Mouse (Mus musculus) liver, embryonic 11.5 days (tissue): ENCODE results near the gene Nos1. TPM values are rescaled to one million over a fixed set of nuclear protein-coding genes. Genes with fewer than 3 reads are reported as not detected.

Experiments used
- ATAC-seq: fragments of 200-750 bp; cut with Nextera tagmentation; replicated peaks from 2 replicates; pipeline ENCODE4 v1.8.0; 2017; ENCODE audit warnings: moderate number of reproducible peaks, mild to moderate bottlenecking, moderate TSS enrichment, moderate library complexity; ENCODE audit not compliant: low FRiP score
- DNase-seq: peaks from one replicate; pipeline ENCODE4 v3.0.0-alpha.2; 2017; ENCODE audit warnings: low spot score
- H3K27ac ChIP-seq: fragments of 300-500 bp; sonication (generic); 2 replicates; pipeline ENCODE4 v1.5.1; 2014; ENCODE audit warnings: mild to moderate bottlenecking, low read depth, low read length, control low read depth
- H3K27me3 ChIP-seq: fragments of 300-500 bp; sonication (generic); replicated peaks from 2 replicates; pipeline ENCODE4 v1.6.1; 2014; ENCODE audit warnings: low read length, mixed read lengths; ENCODE audit not compliant: control insufficient read depth, insufficient read depth
- H3K36me3 ChIP-seq: fragments of 300-500 bp; sonication (generic); 2 replicates; pipeline ENCODE4 v1.6.1; 2014; ENCODE audit warnings: mild to moderate bottlenecking, low read length, moderate library complexity, mixed read lengths; ENCODE audit not compliant: control insufficient read depth, insufficient read depth
- H3K4me1 ChIP-seq: fragments of 300-500 bp; sonication (generic); replicated peaks from 2 replicates; pipeline ENCODE4 v1.6.1; 2014; ENCODE audit warnings: low read length, mixed read lengths; ENCODE audit not compliant: control insufficient read depth, insufficient read depth
- H3K4me2 ChIP-seq: fragments of 300-500 bp; sonication (generic); 2 replicates; pipeline ENCODE4 v1.6.1; 2014; ENCODE audit warnings: mild to moderate bottlenecking, control low read depth, moderate library complexity
- H3K4me3 ChIP-seq: fragments of 300-500 bp; sonication (generic); 2 replicates; pipeline ENCODE4 v1.5.1; 2014; ENCODE audit warnings: low read depth, low read length, control low read depth
- H3K9ac ChIP-seq: fragments of 300-500 bp; sonication (generic); 2 replicates; pipeline ENCODE4 v1.6.1; 2014; ENCODE audit warnings: low read depth, low read length, control low read depth
- H3K9me3 ChIP-seq: fragments of 300-500 bp; sonication (generic); 2 replicates; pipeline ENCODE4 v1.6.1; 2016; ENCODE audit warnings: low read length, inconsistent platforms, mixed read lengths; ENCODE audit not compliant: control insufficient read depth
- WGBS: fragments of 180-500 bp; shearing (Covaris S2); extraction: QIAGEN DNeasy Blood & Tissue Kit; methylation state at CpG from one replicate; pipeline ENCODE4 v1.1.7; 2014; 5-methylcytosine and 5-hydroxymethylcytosine counted together
- polyA plus RNA-seq: library from polyadenylated mRNA; unstranded; fragments of >200 nt; fragmentation: Nextera tagmentation; extraction: Ambion mirVana; gene quantifications from 2 replicates; pipeline ENCODE4 v1.2.1, GENCODE M21; 2014

Nos1 gene
- polyA plus RNA-seq, 1 experiment from 2014 or later: 0.01 TPM

DNA sequence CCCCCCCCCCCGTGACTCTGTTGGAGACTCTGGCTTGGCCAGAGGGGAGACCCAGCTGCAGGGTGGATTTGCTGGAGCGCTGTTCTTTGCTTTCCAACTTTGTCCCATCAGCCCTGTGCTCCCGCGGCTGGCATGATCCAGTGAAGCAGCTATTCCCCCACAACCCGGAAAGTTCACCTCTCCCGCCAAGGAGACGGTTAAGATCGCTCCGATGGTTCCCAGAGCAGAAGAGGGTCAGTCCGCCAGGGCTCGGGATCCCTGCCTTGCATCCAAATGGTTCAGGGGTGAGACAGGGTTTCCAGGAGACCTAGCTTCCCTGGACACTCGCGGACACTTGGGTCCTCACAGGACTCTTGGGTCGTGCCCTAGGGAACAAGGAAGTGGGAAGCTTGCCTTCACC lies 61.9 kb downstream of the Nos1 start:
- ATAC-seq (no peak), DNase-seq (no peak)
- Histone ChIP-seq H3K9ac (no peak overlapping the region), H3K4me2 (no peak overlapping the region), H3K36me3 (no peaks in the 10 kb centered on the region), H3K4me3 (no peak overlapping the region), H3K27ac (no peak overlapping the region), H3K4me1 (no peaks in the 10 kb centered on the region), H3K9me3 (no peaks in the 10 kb centered on the region), H3K27me3 (peaks cover 51% of the 10 kb centered on the region)
- 8% methylated on average over 14 of the region's 14 CpGs for whole genome bisulfite sequencing

DNA sequence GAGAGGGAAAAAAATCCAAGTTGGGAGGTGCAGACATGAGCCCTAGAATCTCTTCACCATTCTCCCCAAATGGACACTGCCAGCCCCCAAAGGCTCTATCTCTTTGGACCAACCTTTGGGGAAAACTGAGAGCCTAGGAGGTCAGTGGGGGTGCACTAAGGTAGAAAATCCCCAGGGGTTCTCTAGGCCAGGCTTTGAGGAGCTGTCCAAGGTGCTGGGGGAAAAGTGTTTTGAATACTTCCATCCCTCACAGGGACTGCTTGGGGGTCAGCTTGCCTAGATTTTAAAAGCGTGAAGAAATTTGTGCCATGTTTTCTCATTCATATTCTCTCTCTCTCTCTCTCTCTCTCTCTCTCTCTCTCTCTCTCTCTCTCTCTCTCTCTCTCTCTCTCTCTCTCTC lies 63.8 kb downstream of the Nos1 start:
- Histone ChIP-seq H3K9me3 (no peaks in the 10 kb centered on the region), H3K27ac (no peak overlapping the region), H3K4me1 (no peaks in the 10 kb centered on the region), H3K36me3 (no peaks in the 10 kb centered on the region), H3K9ac (no peak overlapping the region), H3K4me2 (no peak overlapping the region), H3K4me3 (no peak overlapping the region), H3K27me3 (peaks cover 45% of the 10 kb centered on the region)
- WGBS: 26% methylated on average over 1 of the region's 1 CpGs
- DNase-seq (no peak), ATAC-seq (no peak)

DNA sequence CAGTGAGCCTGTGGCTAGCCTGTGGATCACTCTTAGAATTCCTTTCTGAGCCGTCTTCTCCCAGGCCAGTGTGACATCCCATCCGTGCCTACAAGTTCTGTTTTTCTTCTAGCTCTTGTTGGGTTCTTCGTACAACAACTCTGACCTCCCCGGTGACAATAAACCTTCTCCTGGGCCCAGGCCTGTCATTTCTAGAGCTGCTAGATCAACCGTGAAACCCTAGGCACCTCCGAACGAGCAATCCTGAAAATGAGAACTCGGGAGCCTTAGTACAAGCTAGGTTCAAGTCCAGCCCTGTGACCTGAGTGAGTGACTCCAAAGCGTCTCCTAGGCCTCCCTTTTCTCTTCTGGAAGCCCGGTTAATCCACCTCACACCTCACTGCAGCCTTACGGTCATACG lies 69.6 kb downstream of the Nos1 start:
- no peak for DNase-seq
- ATAC-seq: no peak
- no peak overlapping the region for H3K9ac ChIP-seq
- H3K27me3 ChIP-seq: no peaks in the 10 kb centered on the region
- no peaks in the 10 kb centered on the region for H3K4me1 ChIP-seq
- H3K27ac ChIP-seq: no peak overlapping the region
- H3K36me3 ChIP-seq: no peaks in the 10 kb centered on the region
- H3K4me2 ChIP-seq: no peak overlapping the region
- 77% methylated on average over 12 of the region's 12 CpGs for WGBS
- H3K9me3 ChIP-seq: no peaks in the 10 kb centered on the region
- no peak overlapping the region for H3K4me3 ChIP-seq

DNA sequence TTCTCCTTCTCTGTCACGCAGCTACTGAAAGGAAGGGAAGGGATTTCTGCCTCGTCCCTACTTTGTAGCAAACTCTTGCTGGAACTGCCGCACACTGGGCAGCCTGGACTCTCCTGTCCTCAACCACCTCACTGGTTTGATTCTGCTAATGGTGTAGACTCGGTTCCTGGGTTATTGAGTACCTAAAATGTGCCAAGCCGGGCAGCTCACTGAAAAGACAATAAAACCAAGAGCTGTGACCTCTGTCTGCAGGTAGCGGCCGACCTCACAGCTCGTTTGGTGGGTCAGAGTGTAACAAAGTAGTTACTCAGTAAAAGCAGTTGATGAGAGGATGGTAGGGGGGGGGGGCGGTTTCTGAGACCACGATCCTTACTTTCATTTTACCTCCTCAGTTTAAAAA lies 72.9 kb downstream of the Nos1 start:
- H3K27me3 ChIP-seq: no peaks in the 10 kb centered on the region
- ATAC-seq: no peak
- WGBS: 64% methylated on average over 10 of the region's 10 CpGs

DNA sequence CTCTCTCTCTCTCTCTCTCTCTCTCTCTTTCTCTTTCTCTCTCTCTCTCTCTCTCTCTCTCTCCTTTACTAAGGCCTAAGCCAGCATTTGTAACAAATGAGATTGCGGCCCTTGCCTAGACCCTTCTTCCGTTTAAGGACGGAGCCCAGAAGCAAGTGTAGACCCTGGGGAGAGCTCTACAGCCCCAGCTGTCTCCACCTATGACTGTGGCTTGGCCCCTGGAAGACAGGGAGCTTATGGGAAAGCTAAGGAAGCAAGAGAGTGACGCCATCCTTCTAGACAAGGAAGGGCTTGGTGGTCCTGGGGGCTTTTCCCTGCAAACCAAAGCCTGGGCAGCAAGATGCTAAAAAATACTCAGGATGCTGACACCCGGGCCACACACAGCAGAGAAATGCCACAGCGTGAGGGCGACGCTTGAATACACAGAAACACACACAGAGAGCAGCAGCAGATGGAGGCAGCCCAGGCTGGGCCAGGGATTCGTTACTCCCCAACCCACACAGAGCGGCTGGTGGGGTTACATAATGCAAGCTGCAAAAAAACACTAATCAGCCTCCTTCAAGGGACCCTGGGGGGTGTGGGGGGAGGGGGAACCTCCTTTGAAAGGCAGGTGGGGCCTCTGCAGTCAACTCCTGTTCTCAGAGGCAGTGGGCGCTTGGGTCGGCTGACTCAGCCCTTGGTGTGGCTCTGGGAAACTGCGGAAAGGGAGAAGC lies 83.9 kb downstream of the Nos1 start:
- peaks cover 15% of the 10 kb centered on the region for H3K27me3 ChIP-seq
- H3K27ac ChIP-seq: no peak overlapping the region
- DNase-seq (no peak), ATAC-seq (no peak)
- H3K4me1 ChIP-seq: no peaks in the 10 kb centered on the region
- H3K9me3 ChIP-seq: no peaks in the 10 kb centered on the region
- no peak overlapping the region for H3K4me3 ChIP-seq
- WGBS: 26% methylated on average over 12 of the region's 13 CpGs
- H3K36me3 ChIP-seq: no peaks in the 10 kb centered on the region
- no peak overlapping the region for H3K4me2 ChIP-seq
- no peak overlapping the region for H3K9ac ChIP-seq

More for the DNA sequence above, 72.9 kb downstream of the Nos1 start:
- no peak overlapping the region for H3K4me2 ChIP-seq
- no peak overlapping the region for H3K9ac ChIP-seq
- H3K4me3 ChIP-seq: no peak overlapping the region
- no peaks in the 10 kb centered on the region for H3K9me3 ChIP-seq
- no peaks in the 10 kb centered on the region for H3K4me1 ChIP-seq
- no peaks in the 10 kb centered on the region for H3K36me3 ChIP-seq
- no peak for DNase-seq
- H3K27ac ChIP-seq: no peak overlapping the region

DNA sequence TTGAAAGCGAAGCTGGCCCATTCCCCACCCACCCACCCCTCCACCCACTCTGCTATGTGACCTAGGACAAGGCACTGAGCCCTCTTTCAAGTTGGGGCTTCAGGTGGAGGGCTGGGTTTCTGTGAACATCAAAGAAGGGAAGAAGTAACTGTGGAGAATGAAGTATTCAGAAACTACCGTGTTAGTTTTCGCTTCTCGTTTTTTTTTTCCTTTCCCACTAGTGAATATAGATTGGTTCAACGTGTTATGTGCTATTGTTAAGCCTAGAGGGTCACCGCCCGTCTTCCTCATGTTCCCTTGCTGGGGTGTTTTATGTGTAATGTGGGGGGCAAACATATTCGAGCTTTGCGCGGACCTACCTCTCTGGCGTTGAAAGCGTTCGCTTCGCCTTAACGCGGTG lies 85.0 kb downstream of the Nos1 start:
- Histone ChIP-seq H3K4me1 (no peaks in the 10 kb centered on the region), H3K27ac (no peak overlapping the region), H3K9me3 (no peaks in the 10 kb centered on the region), H3K4me3 (no peak overlapping the region), H3K36me3 (no peaks in the 10 kb centered on the region), H3K27me3 (peaks cover 15% of the 10 kb centered on the region), H3K4me2 (no peak overlapping the region), H3K9ac (no peak overlapping the region)
- DNase-seq: no peak
- WGBS: 63% methylated on average over 16 of the region's 16 CpGs
- ATAC-seq: no peak

DNA sequence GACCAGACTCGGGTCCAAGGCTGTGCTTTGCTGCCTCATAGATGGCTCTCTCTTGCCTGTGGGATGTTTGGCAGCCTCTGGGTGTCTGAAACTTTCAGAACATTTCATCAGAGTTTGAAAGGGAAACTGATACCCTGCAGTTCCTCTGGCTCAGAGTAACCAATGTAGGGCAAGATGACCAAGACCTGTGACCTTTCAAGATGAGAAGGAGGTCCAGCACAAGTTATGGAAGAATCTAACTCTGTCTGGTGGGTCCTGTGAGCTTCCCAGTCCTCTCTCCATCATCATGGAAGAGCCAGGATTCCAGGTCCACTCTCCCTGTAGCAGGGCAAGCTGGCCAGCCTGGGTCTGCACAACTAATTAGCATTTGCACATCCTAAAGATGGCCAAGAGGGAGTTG lies 90.8 kb downstream of the Nos1 start:
- Histone ChIP-seq H3K9ac (no peak overlapping the region), H3K4me2 (no peak overlapping the region), H3K9me3 (no peaks in the 10 kb centered on the region), H3K27me3 (peaks cover 3% of the 10 kb centered on the region; the same call in 1 of the 2 replicates), H3K36me3 (no peaks in the 10 kb centered on the region), H3K27ac (no peak overlapping the region), H3K4me1 (no peaks in the 10 kb centered on the region), H3K4me3 (no peak overlapping the region)
- WGBS: 52% methylated on average over 1 of the region's 1 CpGs
- DNase-seq (no peak), ATAC-seq (no peak)

DNA sequence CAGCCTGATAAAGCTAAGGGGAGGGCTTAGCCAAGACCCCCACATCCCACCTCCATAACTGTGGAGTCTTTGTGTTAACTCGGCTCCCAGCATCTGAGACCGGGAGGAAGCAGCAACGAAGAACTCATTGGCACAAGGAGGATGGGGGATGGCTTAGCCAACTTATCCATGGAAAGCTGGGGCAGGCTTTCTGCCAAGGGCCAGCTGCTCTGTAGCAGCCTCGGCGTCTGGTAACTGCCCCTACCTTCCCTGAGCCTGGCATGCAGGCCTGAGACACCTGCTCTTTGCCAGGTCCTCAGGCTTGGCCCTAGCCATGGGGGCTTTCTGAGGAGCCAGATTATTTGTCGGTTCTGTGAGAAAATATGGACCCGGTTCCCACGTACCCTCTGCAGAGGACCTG lies 93.0 kb downstream of the Nos1 start:
- no peak for DNase-seq
- H3K4me2 ChIP-seq: no peak overlapping the region
- ATAC-seq: no peak
- WGBS: 81% methylated on average over 8 of the region's 8 CpGs
- no peak overlapping the region for H3K27ac ChIP-seq
- H3K36me3 ChIP-seq: no peaks in the 10 kb centered on the region
- peaks cover 2% of the 10 kb centered on the region; the same call in 1 of the 2 replicates for H3K9me3 ChIP-seq
- no peaks in the 10 kb centered on the region for H3K4me1 ChIP-seq
- no peak overlapping the region for H3K9ac ChIP-seq
- no peaks in the 10 kb centered on the region; the same call in 1 of the 2 replicates for H3K27me3 ChIP-seq
- no peak overlapping the region for H3K4me3 ChIP-seq

DNA sequence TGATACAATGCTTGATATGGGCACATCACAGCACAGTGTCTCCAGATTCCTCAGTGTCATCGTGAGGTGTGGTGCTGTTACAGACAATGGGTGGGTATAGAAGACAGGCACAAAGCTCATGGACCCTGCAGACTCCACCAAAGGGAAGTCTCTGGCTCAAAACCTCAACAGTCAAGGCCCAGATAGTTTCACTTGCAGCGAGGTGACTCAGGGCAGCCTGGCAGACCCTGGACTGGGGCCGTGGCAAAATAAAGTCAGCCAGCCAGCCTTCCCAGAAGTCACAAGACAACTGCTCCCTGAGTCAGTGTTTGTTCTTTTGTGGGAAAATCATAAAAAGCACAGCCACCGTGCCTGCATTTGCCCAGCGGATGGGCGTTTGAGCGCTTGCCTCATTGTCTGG lies 93.4 kb downstream of the Nos1 start:
- H3K27ac ChIP-seq: no peak overlapping the region
- no peak overlapping the region for H3K9ac ChIP-seq
- ATAC-seq: no peak
- WGBS: 84% methylated on average over 7 of the region's 7 CpGs
- H3K27me3 ChIP-seq: no peaks in the 10 kb centered on the region; the same call in 1 of the 2 replicates
- no peaks in the 10 kb centered on the region for H3K36me3 ChIP-seq
- H3K9me3 ChIP-seq: peaks cover 2% of the 10 kb centered on the region; the same call in 1 of the 2 replicates
- DNase-seq: no peak
- no peak overlapping the region for H3K4me2 ChIP-seq
- H3K4me1 ChIP-seq: no peaks in the 10 kb centered on the region
- no peak overlapping the region for H3K4me3 ChIP-seq
